In the genomic region with DNA sequence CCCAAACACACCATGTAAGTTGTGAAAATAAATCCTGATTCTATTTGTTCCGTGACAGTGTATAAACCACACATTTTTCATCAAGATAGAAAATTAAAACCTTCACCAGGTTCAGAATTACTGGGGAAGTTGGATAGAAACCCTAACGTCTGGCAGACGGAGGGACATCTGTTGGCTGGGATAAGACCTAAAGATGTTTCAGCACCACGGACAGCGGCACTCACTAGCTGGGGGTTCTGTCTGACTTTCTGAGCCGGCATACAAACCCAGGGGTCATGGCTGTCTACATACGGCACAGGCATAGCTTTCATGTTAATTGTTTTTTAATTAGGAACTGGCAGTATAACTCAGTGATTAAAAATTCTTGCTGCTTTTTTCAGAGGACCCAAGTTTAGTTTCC, we compare ENCODE assay signal across 10 mouse cellular contexts.
DNase-seq lines count a peak whose midpoint lies in the region; ATAC-seq and TF ChIP-seq lines count a peak whose summit lies in the region.
"Had no signal": no experiment of that assay in that cellular context is flagged by ENCODE, and none has a peak within 500 bp of the region (broad histone marks: within the 10 kb centered on the region; RNA-seq: fewer than 3 reads in every experiment).

No protein-coding gene starts in this region.

- 8% methylated on average over 7 of the region's 7 CpGs for WGBS in limb, embryonic 10.5 days

- TF ChIP-seq CTCF in G1E (IDR thresholded peaks at IDR 0.05; ENCODE audit: low read depth, low read length) = no peak

- H3K9me3 ChIP-seq in G1E (replicated peaks) = no peaks in the 10 kb centered on the region
- no peaks in the 10 kb centered on the region for H3K9me3 ChIP-seq in limb, embryonic 10.5 days (replicated peaks)
- H3K9me3 ChIP-seq: embryonic facial prominence, embryonic 15.5 days; lung, embryonic 15.5 days had no signal

- no peaks in the 10 kb centered on the region for H3K27me3 ChIP-seq in G1E (ENCODE audit: insufficient read depth, low read length)
- H3K27me3 ChIP-seq in limb, embryonic 10.5 days (ENCODE audit: low read depth, poor library complexity, severe bottlenecking) = peaks cover 37% of the 10 kb centered on the region

- no peaks in the 10 kb centered on the region for H3K4me1 ChIP-seq in G1E (ENCODE audit: insufficient read depth, low read depth, low read length)
- H3K4me1 ChIP-seq in limb, embryonic 10.5 days = peaks cover 23% of the 10 kb centered on the region
- H3K4me1 ChIP-seq: embryonic facial prominence, embryonic 15.5 days; lung, embryonic 15.5 days had no signal

- no peak for ATAC-seq in G1E (ENCODE audit: extremely low read depth, insufficient number of reproducible peaks, low FRiP score, poor library complexity, severe bottlenecking)
- ATAC-seq in granulocyte monocyte progenitor cell, adult 5-6 weeks (replicated peaks; ENCODE audit: poor library complexity, severe bottlenecking) = no peak

- no peak overlapping the region for H3K27ac ChIP-seq in limb, embryonic 10.5 days
- H3K27ac ChIP-seq: embryonic facial prominence, embryonic 15.5 days; lung, embryonic 15.5 days had no signal

- H3K4me3 ChIP-seq in G1E (ENCODE audit: low read depth, low read length) = no peak overlapping the region
- no peak overlapping the region for H3K4me3 ChIP-seq in limb, embryonic 10.5 days
- H3K4me3 ChIP-seq: embryonic facial prominence, embryonic 15.5 days; lung, embryonic 15.5 days had no signal

- H3K36me3 ChIP-seq in G1E (replicated peaks) = no peaks in the 10 kb centered on the region
- H3K36me3 ChIP-seq in limb, embryonic 10.5 days = no peaks in the 10 kb centered on the region
- H3K36me3 ChIP-seq: embryonic facial prominence, embryonic 15.5 days; lung, embryonic 15.5 days had no signal

- peak; percentile 20 for DNase-seq in kidney, adult 9 months
- no peak for DNase-seq in kidney, adult 11 months
- peak; percentile 22 for DNase-seq in G1E (ENCODE audit: low spot score)
- DNase-seq in adrenal gland, postnatal 36 days = peak; percentile 60 to 68
- DNase-seq in limb, embryonic 10.5 days (ENCODE audit: low spot score) = peak; percentile 89
- no peak for DNase-seq in cerebellum, adult 11 months
- DNase-seq in frontal cortex, postnatal 25 days (ENCODE audit: low spot score in 2 of 2) = no peak

Comparison
In these comparisons a context has a peak if more than half of its experiments do, and no peak if none do; other contexts are left out.
1. DNase-seq: peak in kidney, adult 9 months (single experiment), G1E (single experiment), adrenal gland, postnatal 36 days (2 of 2) and limb, embryonic 10.5 days (single experiment); none in kidney, adult 11 months (single experiment), cerebellum, adult 11 months (single experiment) and frontal cortex, postnatal 25 days (0 of 2).